In genomic region chr11:11835791-11836190, GRCm38 (mm10) we compare ENCODE assay signal across 15 mouse cellular contexts. TPM values are rescaled to one million over a fixed set of nuclear protein-coding genes. Genes with fewer than 3 reads are reported as not detected.
DNase-seq lines count a peak whose midpoint lies in the region; ATAC-seq and TF ChIP-seq lines count a peak whose summit lies in the region.
"Had no signal": no experiment of that assay in that cellular context is flagged by ENCODE, and none has a peak within 500 bp of the region (broad histone marks: within the 10 kb centered on the region; RNA-seq: fewer than 3 reads in every experiment).

No protein-coding gene starts in this region.

- DNase-seq in gastrocnemius, adult 2 months = no peak
- no peak for DNase-seq in gastrocnemius, postnatal 14 days
- DNase-seq in MEL (ENCODE audit: low read depth, low spot score) = peak; percentile 39
- no peak for DNase-seq in liver, embryonic 11.5 days (ENCODE audit: low spot score)
- no peak for DNase-seq in gastrocnemius, postnatal 4 days (ENCODE audit: low spot score in 2 of 2)
- DNase-seq: cerebellum, adult 8-10 months; forebrain, postnatal 0 days; kidney, adult 2 months; spleen, adult 18-20 months had no signal

- H3K27ac ChIP-seq in gastrocnemius, adult 2 months = peak overlapping the region; percentile 74
- H3K27ac ChIP-seq in intestine, embryonic 16.5 days (ENCODE audit: low read length) = peak overlapping the region; percentile 68; the same call in 1 of the 2 replicates
- H3K27ac ChIP-seq in intestine, embryonic 15.5 days = no peak overlapping the region
- H3K27ac ChIP-seq in MEL (ENCODE audit: control insufficient read depth, low read depth, low read length) = no peak overlapping the region
- H3K27ac ChIP-seq in liver, embryonic 11.5 days (ENCODE audit: low read depth, low read length) = 0 out of 2 replicates have a peak overlapping the region, but pooled peaks have one; percentile 74
- H3K27ac ChIP-seq: layer of hippocampus, adult 2 months had no signal

- no peaks in the 10 kb centered on the region for H3K9me3 ChIP-seq in intestine, embryonic 16.5 days (ENCODE audit: control insufficient read depth, low read length)
- no peaks in the 10 kb centered on the region for H3K9me3 ChIP-seq in intestine, embryonic 15.5 days
- H3K9me3 ChIP-seq in MEL (replicated peaks; ENCODE audit: insufficient read depth, low read length) = no peaks in the 10 kb centered on the region
- no peaks in the 10 kb centered on the region for H3K9me3 ChIP-seq in liver, embryonic 11.5 days (ENCODE audit: control insufficient read depth, low read length)
- H3K9me3 ChIP-seq: G1E; midbrain, embryonic 12.5 days had no signal

- no peak for TF ChIP-seq POLR2A in MEL (IDR thresholded peaks at IDR 0.05; ENCODE audit: control insufficient read depth in 1 of 2, insufficient read depth in 1 of 2, low read depth in 1 of 2, low read length in 2 of 2, poor library complexity in 1 of 2)

- H3K4me1 ChIP-seq in intestine, embryonic 16.5 days (ENCODE audit: control insufficient read depth, insufficient read depth, low read length) = peaks cover 45% of the 10 kb centered on the region
- H3K4me1 ChIP-seq in intestine, embryonic 15.5 days (replicated peaks) = peaks cover 46% of the 10 kb centered on the region
- H3K4me1 ChIP-seq in MEL (ENCODE audit: control insufficient read depth in 1 of 2, insufficient read depth in 2 of 2, low read length in 2 of 2) = peaks cover 11 to 30% of the 10 kb centered on the region in 2 experiments
- H3K4me1 ChIP-seq in liver, embryonic 11.5 days (replicated peaks; ENCODE audit: control insufficient read depth, insufficient read depth, low read length) = peaks cover 70% of the 10 kb centered on the region

- no peak overlapping the region for H3K4me3 ChIP-seq in gastrocnemius, adult 2 months
- no peak overlapping the region for H3K4me3 ChIP-seq in intestine, embryonic 16.5 days (ENCODE audit: low read length)
- H3K4me3 ChIP-seq in intestine, embryonic 15.5 days (replicated peaks) = no peak overlapping the region
- no peak overlapping the region for H3K4me3 ChIP-seq in MEL (ENCODE audit: control insufficient read depth in 1 of 2, insufficient read depth in 1 of 2, low read depth in 2 of 2, low read length in 2 of 2)
- no peak overlapping the region for H3K4me3 ChIP-seq in liver, embryonic 11.5 days (ENCODE audit: low read depth, low read length)
- H3K4me3 ChIP-seq: layer of hippocampus, adult 2 months; midbrain, embryonic 12.5 days had no signal

- intact Hi-C loops in gastrocnemius, adult 2 months (cut with DNase I) = no loop called here
- intact Hi-C loops in gastrocnemius, postnatal 14 days (cut with DNase I; ENCODE audit: low total_unique reads) = no loop called here

- H3K4me2 ChIP-seq in intestine, embryonic 16.5 days (ENCODE audit: low read depth, low read length) = no peak overlapping the region
- H3K4me2 ChIP-seq in intestine, embryonic 15.5 days (replicated peaks) = no peak overlapping the region
- peak overlapping the region; percentile 74 for H3K4me2 ChIP-seq in liver, embryonic 11.5 days
- H3K4me2 ChIP-seq: midbrain, embryonic 12.5 days had no signal

- WGBS in intestine, embryonic 16.5 days = 75% methylated on average over 4 of the region's 4 CpGs
- WGBS in intestine, embryonic 15.5 days = 72% methylated on average over 4 of the region's 4 CpGs
- WGBS in liver, embryonic 11.5 days = 54% methylated on average over 4 of the region's 4 CpGs

- H3K79me2 ChIP-seq in MEL (ENCODE audit: control insufficient read depth, insufficient read depth, low read length, poor library complexity) = no peaks in the 10 kb centered on the region

- H3K36me3 ChIP-seq in intestine, embryonic 16.5 days (ENCODE audit: control insufficient read depth, insufficient read depth, low read length) = no peaks in the 10 kb centered on the region
- no peaks in the 10 kb centered on the region for H3K36me3 ChIP-seq in intestine, embryonic 15.5 days
- peaks cover 0 to 32% of the 10 kb centered on the region in 2 experiments; a peak in 2 of 4 replicates for H3K36me3 ChIP-seq in MEL (ENCODE audit: control insufficient read depth in 1 of 2, insufficient read depth in 2 of 2, low read length in 2 of 2)
- H3K36me3 ChIP-seq in liver, embryonic 11.5 days (ENCODE audit: control insufficient read depth, insufficient read depth, low read length) = no peaks in the 10 kb centered on the region
- H3K36me3 ChIP-seq: G1E; midbrain, embryonic 12.5 days had no signal

- no peak for TF ChIP-seq CTCF in gastrocnemius, adult 2 months (IDR thresholded peaks at IDR 0.05)
- TF ChIP-seq CTCF in MEL (IDR thresholded peaks at IDR 0.05 in 2 of 3, conservative IDR thresholded peaks at IDR 0.05 in 1 of 3; ENCODE audit: control insufficient read depth in 1 of 3, insufficient read depth in 1 of 3, low read depth in 2 of 3, low read length in 3 of 3, poor library complexity in 1 of 3, severe bottlenecking in 1 of 3) = no peak

- no peak for TF ChIP-seq RAD21 in MEL (IDR thresholded peaks at IDR 0.05; ENCODE audit: low read depth, low read length)

- H3K27me3 ChIP-seq in intestine, embryonic 16.5 days (replicated peaks; ENCODE audit: control insufficient read depth, insufficient read depth, low read length) = no peaks in the 10 kb centered on the region
- H3K27me3 ChIP-seq in intestine, embryonic 15.5 days (replicated peaks) = no peaks in the 10 kb centered on the region
- peaks cover 6 to 19% of the 10 kb centered on the region in 2 experiments for H3K27me3 ChIP-seq in MEL (ENCODE audit: control insufficient read depth in 1 of 2, insufficient read depth in 2 of 2, low read length in 2 of 2)
- no peaks in the 10 kb centered on the region for H3K27me3 ChIP-seq in liver, embryonic 11.5 days (replicated peaks; ENCODE audit: control insufficient read depth, insufficient read depth, low read length)
- H3K27me3 ChIP-seq: midbrain, embryonic 12.5 days had no signal

- TF ChIP-seq EP300 in MEL (IDR thresholded peaks at IDR 0.05; ENCODE audit: low read depth in 1 of 2, low read length in 2 of 2) = no peak

- 0 out of 2 replicates have a peak overlapping the region, but pooled peaks have one; percentile 22 for H3K9ac ChIP-seq in intestine, embryonic 16.5 days (ENCODE audit: low read depth, low read length)
- H3K9ac ChIP-seq in intestine, embryonic 15.5 days = no peak overlapping the region
- H3K9ac ChIP-seq in MEL (ENCODE audit: control insufficient read depth, low read depth, low read length, poor library complexity, severe bottlenecking) = no peak overlapping the region
- H3K9ac ChIP-seq in liver, embryonic 11.5 days (ENCODE audit: low read depth, low read length) = no peak overlapping the region
- H3K9ac ChIP-seq: forebrain, postnatal 0 days; midbrain, embryonic 12.5 days had no signal

- no peak for ATAC-seq in intestine, embryonic 16.5 days
- no peak for ATAC-seq in intestine, embryonic 15.5 days
- ATAC-seq in liver, embryonic 11.5 days (replicated peaks; ENCODE audit: low FRiP score) = no peak
- ATAC-seq in activated CD4-positive, CD25-positive, alpha-beta regulatory T cell, adult 4 months = no peak
- ATAC-seq: forebrain, postnatal 0 days had no signal

TF ChIP-seq in MEL, 35 proteins besides CTCF, POLR2A, EP300 and RAD21:
- TF ChIP-seq ETS1 (IDR thresholded peaks at IDR 0.05; ENCODE audit: low read depth, low read length) (no peak), GATA1 (IDR thresholded peaks at IDR 0.05; ENCODE audit: low read depth, low read length) (no peak), POLR2AphosphoS2 (IDR thresholded peaks at IDR 0.05; ENCODE audit: low read length) (no peak), ZNF384 (IDR thresholded peaks at IDR 0.05; ENCODE audit: low read depth, low read length) (0 out of 2 replicates have a peak, but pooled peaks have one; percentile 30), MYB (IDR thresholded peaks at IDR 0.05; ENCODE audit: low read depth, low read length) (no peak), CHD2 (IDR thresholded peaks at IDR 0.05; ENCODE audit: low read length) (no peak), BHLHE40 (IDR thresholded peaks at IDR 0.05; ENCODE audit: borderline replicate concordance, low read depth, low read length) (peak; percentile 78), ZKSCAN1 (IDR thresholded peaks at IDR 0.05; ENCODE audit: low read depth, low read length) (no peak), MYC (IDR thresholded peaks at IDR 0.05; ENCODE audit: low read depth, low read length) (0 out of 2 replicates have a peak, but pooled peaks have one; percentile 17)

RNA-seq across cellular contexts. Expression of gene Fignl1, which starts 27.0 kb away (rescaled TPM):
- total RNA-seq in gastrocnemius, adult 2 months (2021) = under 1 TPM in 1 of 2 experiments, not detected in 1; 0.22 TPM
- 1 to 10 TPM; 1.5 to 2.9 TPM for total RNA-seq in gastrocnemius, postnatal 14 days (2021)
- polyA plus RNA-seq in intestine, embryonic 16.5 days (2015; fragmentation: Nextera tagmentation; extraction: Ambion mirVana) = 38.1 and 40.4 TPM in 2 replicates
- polyA plus RNA-seq in intestine, embryonic 15.5 days (2015; fragmentation: Nextera tagmentation; extraction: Ambion mirVana) = 46.9 and 52.8 TPM in 2 replicates
- total RNA-seq in MEL (2012; rRNA removed) = 57.8 and 59.9 TPM in 2 replicates
- polyA plus RNA-seq in MEL (2012; ENCODE audit: insufficient read depth in 1 of 2, insufficient read length in 2 of 2, low read depth in 1 of 2, low replicate concordance in 2 of 2, missing spikeins in 1 of 2) = 10 to 100 TPM; 34.2 to 51.2 TPM
- 122 and 151 TPM in 2 replicates for polyA plus RNA-seq in liver, embryonic 11.5 days (2014; fragmentation: Nextera tagmentation; extraction: Ambion mirVana)
- polyA plus RNA-seq in activated CD4-positive, CD25-positive, alpha-beta regulatory T cell, adult 4 months (2017; shearing (Covaris generic)) = 10 to 100 TPM; 23.8 to 32.5 TPM
- 10 to 100 TPM; 10.3 to 12.1 TPM for total RNA-seq in gastrocnemius, postnatal 4 days (2021)

Comparison
In these comparisons a context has a peak if more than half of its experiments do, and no peak if none do; other contexts are left out.
1. H3K27ac ChIP-seq: peak in gastrocnemius, adult 2 months (single experiment), intestine, embryonic 16.5 days (single experiment) and liver, embryonic 11.5 days (single experiment); none in intestine, embryonic 15.5 days (single experiment) and MEL (single experiment).